Mouse (Mus musculus): Measurements from ENCODE around the gene Abhd12b. TPM values are rescaled to one million over a fixed set of nuclear protein-coding genes. Genes with fewer than 3 reads are reported as not detected.

The Abhd12b gene
- total and polyA plus RNA-seq, 3 experiments: 0.23 TPM; not detected in 2

DNA sequence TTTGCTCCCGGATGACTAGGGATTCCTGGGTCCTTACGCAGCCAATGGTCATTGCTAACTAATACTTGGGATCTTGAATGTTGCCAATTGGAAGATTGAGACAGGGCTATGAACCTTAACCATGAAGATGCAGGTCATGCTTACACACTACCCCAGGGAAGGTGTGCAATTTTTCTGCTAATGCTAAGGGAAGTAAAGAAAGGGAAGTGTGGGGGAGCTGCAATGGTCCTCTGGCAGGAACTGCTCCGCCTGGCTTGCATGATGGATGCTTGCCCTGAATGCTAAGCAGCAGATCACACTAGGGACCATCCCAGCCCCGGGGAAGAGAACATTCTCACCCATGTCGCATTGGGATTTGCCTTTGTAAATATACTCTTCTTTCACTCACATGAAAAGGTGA lies 67.5 kb downstream of the Abhd12b start:
- H3K27ac ChIP-seq (ENCODE audit: insufficient read depth, low read depth): no peak overlapping the region
- dilution Hi-C loops (cut with MboI; ENCODE audit: extremely low pct_ligation_motif_present, extremely low pct_unique_long_range_greater_than_20kb, low sequenced_read_pairs): no loop called here
- DNase-seq (ENCODE audit: extremely low read depth): peak; percentile 3

GRCm38 (mm10) chr12:70223331-70223730 lies 69.4 kb downstream of the Abhd12b start:
- no peak overlapping the region for H3K27ac ChIP-seq (ENCODE audit: insufficient read depth, low read depth)
- in situ Hi-C loops (cut with MboI; ENCODE audit: low pct_ligation_motif_present, low pct_unique_long_range_greater_than_20kb, low sequenced_read_pairs): no loop called here
- no peaks in the 10 kb centered on the region for H3K79me2 ChIP-seq (replicated peaks; ENCODE audit: control insufficient read depth, extremely low read depth, insufficient read depth, poor library complexity, severe bottlenecking)
- H3K27me3 ChIP-seq (replicated peaks): no peaks in the 10 kb centered on the region
- no peak for DNase-seq (ENCODE audit: extremely low read depth)
- dilution Hi-C loops (cut with MboI; ENCODE audit: extremely low pct_ligation_motif_present, extremely low pct_unique_long_range_greater_than_20kb, low sequenced_read_pairs): no loop called here
- H3K4me2 ChIP-seq (ENCODE audit: insufficient read depth, low read depth, poor library complexity, severe bottlenecking): no peak overlapping the region
- H3K9ac ChIP-seq (ENCODE audit: insufficient read depth, low read depth): no peak overlapping the region
- no peaks in the 10 kb centered on the region for H3K9me3 ChIP-seq (replicated peaks; ENCODE audit: low read length)
- no peak overlapping the region for H3K4me3 ChIP-seq (replicated peaks in 1 of 3; ENCODE audit: low read depth in 2 of 3, low read length in 2 of 3, poor library complexity in 1 of 3)
- H3K4me1 ChIP-seq (ENCODE audit: control insufficient read depth in 1 of 2, insufficient read depth in 2 of 2): peaks cover 3 to 28% of the 10 kb centered on the region in 2 experiments; a peak in 3 of 4 replicates
- no peak for TF ChIP-seq UBTF (IDR thresholded peaks at IDR 0.05; ENCODE audit: low read depth, low read length)
- no peaks in the 10 kb centered on the region for H3K36me3 ChIP-seq (replicated peaks in 1 of 2; ENCODE audit: control insufficient read depth in 1 of 2, insufficient read depth in 1 of 2, low read length in 1 of 2)

More for the DNA sequence above, 67.5 kb downstream of the Abhd12b start:
- Histone ChIP-seq H3K27me3 (replicated peaks) (no peaks in the 10 kb centered on the region), H3K79me2 (replicated peaks; ENCODE audit: control insufficient read depth, extremely low read depth, insufficient read depth, poor library complexity, severe bottlenecking) (no peaks in the 10 kb centered on the region), H3K4me3 (replicated peaks in 1 of 3; ENCODE audit: low read depth in 2 of 3, low read length in 2 of 3, poor library complexity in 1 of 3) (no peak overlapping the region), H3K4me2 (ENCODE audit: insufficient read depth, low read depth, poor library complexity, severe bottlenecking) (no peak overlapping the region), H3K9me3 (replicated peaks; ENCODE audit: low read length) (no peaks in the 10 kb centered on the region), H3K4me1 (ENCODE audit: control insufficient read depth in 1 of 2, insufficient read depth in 2 of 2) (peaks cover 3 to 28% of the 10 kb centered on the region in 2 experiments; a peak in 3 of 4 replicates), H3K36me3 (replicated peaks in 1 of 2; ENCODE audit: control insufficient read depth in 1 of 2, insufficient read depth in 1 of 2, low read length in 1 of 2) (no peaks in the 10 kb centered on the region), H3K9ac (ENCODE audit: insufficient read depth, low read depth) (no peak overlapping the region)
- in situ Hi-C loops (cut with MboI; ENCODE audit: low pct_ligation_motif_present, low pct_unique_long_range_greater_than_20kb, low sequenced_read_pairs): no loop called here
- TF ChIP-seq USF2 (conservative IDR thresholded peaks at IDR 0.05; ENCODE audit: low read depth, low read length) (no peak), NELFE (IDR thresholded peaks at IDR 0.05; ENCODE audit: low read depth, low read length) (no peak), ETS1 (conservative IDR thresholded peaks at IDR 0.05; ENCODE audit: low read depth, low read length) (no peak), RAD21 (IDR thresholded peaks at IDR 0.05; ENCODE audit: low read depth, low read length) (no peak)

- no peaks in the 10 kb centered on the region for H3K36me3 ChIP-seq (replicated peaks in 1 of 2; ENCODE audit: control insufficient read depth in 1 of 2, insufficient read depth in 1 of 2, low read length in 1 of 2)
- H3K4me3 ChIP-seq (replicated peaks in 1 of 3; ENCODE audit: low read depth in 2 of 3, low read length in 2 of 3, poor library complexity in 1 of 3): no peak overlapping the region
- no peaks in the 10 kb centered on the region for H3K79me2 ChIP-seq (replicated peaks; ENCODE audit: control insufficient read depth, extremely low read depth, insufficient read depth, poor library complexity, severe bottlenecking)
- no peak for DNase-seq (ENCODE audit: extremely low read depth)
- H3K4me1 ChIP-seq (ENCODE audit: control insufficient read depth in 1 of 2, insufficient read depth in 2 of 2): peaks cover under 1 to 12% of the 10 kb centered on the region in 2 experiments; a peak in 3 of 4 replicates
- TF ChIP-seq USF1 (IDR thresholded peaks at IDR 0.05; ENCODE audit: low read depth, low read length): no peak
- TF ChIP-seq MXI1 (IDR thresholded peaks at IDR 0.05; ENCODE audit: low read depth, low read length): no peak
- TF ChIP-seq ZKSCAN1 (IDR thresholded peaks at IDR 0.05; ENCODE audit: borderline replicate concordance, low read depth, low read length): no peak
- TF ChIP-seq MAZ (IDR thresholded peaks at IDR 0.05; ENCODE audit: low read depth, low read length): no peak
- no peak for TF ChIP-seq NELFE (IDR thresholded peaks at IDR 0.05; ENCODE audit: low read depth, low read length)
- no peak for TF ChIP-seq EP300 (IDR thresholded peaks at IDR 0.05; ENCODE audit: low read length)
- H3K4me2 ChIP-seq (ENCODE audit: insufficient read depth, low read depth, poor library complexity, severe bottlenecking): no peak overlapping the region
- dilution Hi-C loops (cut with MboI; ENCODE audit: extremely low pct_ligation_motif_present, extremely low pct_unique_long_range_greater_than_20kb, low sequenced_read_pairs): no loop called here
- no peak overlapping the region for H3K9ac ChIP-seq (ENCODE audit: insufficient read depth, low read depth)
- in situ Hi-C loops (cut with MboI; ENCODE audit: low pct_ligation_motif_present, low pct_unique_long_range_greater_than_20kb, low sequenced_read_pairs): loop anchor here (25.0 kb wide), 1 partner anchor 686 kb away; no protein-coding TSS in a partner anchor
- no peaks in the 10 kb centered on the region for H3K9me3 ChIP-seq (replicated peaks; ENCODE audit: low read length)
- H3K27me3 ChIP-seq (replicated peaks): no peaks in the 10 kb centered on the region
- H3K27ac ChIP-seq (ENCODE audit: insufficient read depth, low read depth): no peak overlapping the region
Measured at GRCm38 (mm10) chr12:70226655-70227054, 72.7 kb downstream of the Abhd12b start.

Data from CH12.LX (cell line).